Mouse (Mus musculus) lung, embryonic 16.5 days (tissue): ENCODE results near the gene Gm21885. TPM values are rescaled to one million over a fixed set of nuclear protein-coding genes. Genes with fewer than 3 reads are reported as not detected.
A peak's percentile ranks its signal among the peaks of the same experiment; 100 is the strongest.

Source experiments
- ATAC-seq: fragments of 200-750 bp; cut with Nextera tagmentation; 2 replicates; pipeline ENCODE4 v1.8.0; 2017; ENCODE audit warnings: low read depth, mild to moderate bottlenecking, moderate library complexity
- H3K27ac ChIP-seq: fragments of 300-500 bp; sonication (generic); 2 replicates; pipeline ENCODE4 v1.5.1; 2014; ENCODE audit warnings: mild to moderate bottlenecking, control low read depth, low read length
- H3K27me3 ChIP-seq: fragments of 300-500 bp; sonication (generic); 2 replicates; pipeline ENCODE4 v1.6.1; 2014; ENCODE audit warnings: low read depth, low read length, mixed read lengths; ENCODE audit not compliant: control insufficient read depth, insufficient read depth
- H3K36me3 ChIP-seq: fragments of 300-500 bp; sonication (generic); 2 replicates; pipeline ENCODE4 v1.6.1; 2014; ENCODE audit warnings: low read length; ENCODE audit not compliant: control insufficient read depth, insufficient read depth
- H3K4me1 ChIP-seq: fragments of 300-500 bp; sonication (generic); replicated peaks from 2 replicates; pipeline ENCODE4 v1.6.1; 2014; ENCODE audit warnings: low read length, mixed read lengths; ENCODE audit not compliant: control insufficient read depth, insufficient read depth
- H3K4me2 ChIP-seq: fragments of 300-500 bp; sonication (generic); 2 replicates; pipeline ENCODE4 v1.6.1; 2014; ENCODE audit warnings: low read depth, low read length, control low read depth
- H3K4me3 ChIP-seq: fragments of 300-500 bp; sonication (generic); 2 replicates; pipeline ENCODE4 v1.5.1; 2014; ENCODE audit warnings: mild to moderate bottlenecking, low read length, control low read depth
- H3K9ac ChIP-seq: fragments of 300-500 bp; sonication (generic); 2 replicates; pipeline ENCODE4 v1.6.1; 2014; ENCODE audit warnings: low read length, control low read depth
- H3K9me3 ChIP-seq: fragments of 300-500 bp; sonication (generic); 2 replicates; pipeline ENCODE4 v1.6.1; 2016; ENCODE audit warnings: low read length; ENCODE audit not compliant: control insufficient read depth
- WGBS: fragments of 180-500 bp; shearing (Covaris S2); extraction: QIAGEN DNeasy Blood & Tissue Kit; methylation state at CpG from one replicate; pipeline ENCODE4 v1.1.7; 2014; 5-methylcytosine and 5-hydroxymethylcytosine counted together
- polyA plus RNA-seq: library from polyadenylated mRNA; unstranded; fragments of >200 nt; fragmentation: Nextera tagmentation; extraction: Ambion mirVana; gene quantifications from 2 replicates; pipeline ENCODE4 v1.2.1, GENCODE M21; 2015

Gm21885 gene
- polyA plus RNA-seq, 1 experiment from 2014 or later = 0.33 TPM

DNA sequence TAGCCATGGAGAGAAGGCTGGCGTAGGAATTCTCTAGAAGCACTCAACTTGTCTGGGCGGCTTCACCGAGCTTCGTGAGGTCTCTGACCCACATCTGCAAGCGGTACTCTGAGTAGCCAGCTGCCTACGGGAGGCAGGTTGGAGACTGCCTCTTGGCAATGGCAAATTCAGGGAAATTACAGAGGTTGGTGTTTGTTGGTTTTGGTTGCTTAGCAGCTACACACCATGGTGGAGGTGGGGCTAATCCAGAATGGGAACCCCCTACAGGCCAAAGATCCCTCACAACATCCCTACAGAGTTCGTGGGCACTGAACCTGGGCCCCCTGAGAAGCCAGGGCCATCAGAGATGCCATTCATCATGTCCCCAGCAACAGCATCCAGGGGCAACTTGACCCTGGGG, 6.4 kb upstream of the Gm21885 start:
- 75% methylated on average over 7 of the region's 7 CpGs for WGBS
- Histone ChIP-seq H3K36me3 (no peaks in the 10 kb centered on the region), H3K9ac (no peak overlapping the region), H3K27ac (no peak overlapping the region), H3K4me2 (no peak overlapping the region), H3K27me3 (no peaks in the 10 kb centered on the region), H3K4me1 (no peaks in the 10 kb centered on the region; the same call in 1 of the 2 replicates), H3K9me3 (no peaks in the 10 kb centered on the region), H3K4me3 (no peak overlapping the region)
- no peak for ATAC-seq

DNA sequence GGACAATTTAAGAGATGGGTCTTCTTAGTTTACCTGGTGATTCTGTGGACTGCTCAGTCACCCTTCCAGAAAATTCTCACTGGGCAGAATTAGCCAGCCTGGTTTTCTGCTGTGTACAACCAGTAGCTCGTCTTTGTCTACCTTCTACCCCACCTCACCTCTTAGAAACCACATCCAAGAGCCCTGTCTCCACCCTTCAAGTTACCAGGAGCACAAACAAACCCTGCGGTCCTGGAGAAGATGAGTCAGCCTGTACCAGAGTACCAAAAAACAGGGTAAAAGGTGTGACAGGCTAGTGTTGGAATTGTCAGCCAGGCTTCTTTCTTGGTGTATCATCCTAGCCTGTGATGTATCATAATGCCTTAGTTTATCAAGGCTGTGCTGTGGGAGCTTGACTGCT, 6.0 kb upstream of the Gm21885 start:
- 81% methylated on average over 2 of the region's 2 CpGs for WGBS
- H3K27me3 ChIP-seq = no peaks in the 10 kb centered on the region
- no peaks in the 10 kb centered on the region; the same call in 1 of the 2 replicates for H3K4me1 ChIP-seq
- H3K27ac ChIP-seq = no peak overlapping the region
- no peak overlapping the region for H3K4me3 ChIP-seq
- H3K9me3 ChIP-seq = no peaks in the 10 kb centered on the region
- no peak for ATAC-seq
- no peak overlapping the region for H3K4me2 ChIP-seq
- no peak overlapping the region for H3K9ac ChIP-seq
- H3K36me3 ChIP-seq = no peaks in the 10 kb centered on the region

- no peak overlapping the region for H3K27ac ChIP-seq
- WGBS = 8% methylated on average over 20 of the region's 20 CpGs
- peak overlapping the region; percentile 48 for H3K4me3 ChIP-seq
- no peaks in the 10 kb centered on the region for H3K27me3 ChIP-seq
- peak; percentile 78 for ATAC-seq
- H3K36me3 ChIP-seq = no peaks in the 10 kb centered on the region
- H3K4me1 ChIP-seq = no peaks in the 10 kb centered on the region; the same call in 1 of the 2 replicates
- peak overlapping the region; percentile 62 for H3K4me2 ChIP-seq
- no peaks in the 10 kb centered on the region for H3K9me3 ChIP-seq
- H3K9ac ChIP-seq = peak overlapping the region; percentile 61
Measured at GRCm38 (mm10) chr11:94276869-94277337, 4.8 kb upstream of the Gm21885 start.

GRCm38 (mm10) chr11:94282291-94282690, 618 bp downstream of the Gm21885 start:
- no peaks in the 10 kb centered on the region for H3K9me3 ChIP-seq
- no peaks in the 10 kb centered on the region for H3K27me3 ChIP-seq
- H3K4me1 ChIP-seq = peaks cover 6% of the 10 kb centered on the region
- H3K4me3 ChIP-seq = no peak overlapping the region
- H3K4me2 ChIP-seq = no peak overlapping the region
- H3K9ac ChIP-seq = no peak overlapping the region
- no peak overlapping the region for H3K27ac ChIP-seq
- no peak for ATAC-seq
- H3K36me3 ChIP-seq = peaks cover 10% of the 10 kb centered on the region; the same call in 1 of the 2 replicates
- 52% methylated on average over 5 of the region's 5 CpGs for WGBS

GRCm38 (mm10) chr11:94283536-94284099, 1.9 kb downstream of the Gm21885 start:
- peaks cover 15% of the 10 kb centered on the region; the same call in 1 of the 2 replicates for H3K36me3 ChIP-seq
- no peak overlapping the region for H3K4me2 ChIP-seq
- no peak overlapping the region for H3K9ac ChIP-seq
- no peak overlapping the region for H3K27ac ChIP-seq
- H3K4me1 ChIP-seq = peaks cover 6% of the 10 kb centered on the region
- WGBS = 85% methylated on average over 6 of the region's 6 CpGs
- H3K27me3 ChIP-seq = no peaks in the 10 kb centered on the region
- no peak overlapping the region for H3K4me3 ChIP-seq
- H3K9me3 ChIP-seq = no peaks in the 10 kb centered on the region
- ATAC-seq = no peak

DNA sequence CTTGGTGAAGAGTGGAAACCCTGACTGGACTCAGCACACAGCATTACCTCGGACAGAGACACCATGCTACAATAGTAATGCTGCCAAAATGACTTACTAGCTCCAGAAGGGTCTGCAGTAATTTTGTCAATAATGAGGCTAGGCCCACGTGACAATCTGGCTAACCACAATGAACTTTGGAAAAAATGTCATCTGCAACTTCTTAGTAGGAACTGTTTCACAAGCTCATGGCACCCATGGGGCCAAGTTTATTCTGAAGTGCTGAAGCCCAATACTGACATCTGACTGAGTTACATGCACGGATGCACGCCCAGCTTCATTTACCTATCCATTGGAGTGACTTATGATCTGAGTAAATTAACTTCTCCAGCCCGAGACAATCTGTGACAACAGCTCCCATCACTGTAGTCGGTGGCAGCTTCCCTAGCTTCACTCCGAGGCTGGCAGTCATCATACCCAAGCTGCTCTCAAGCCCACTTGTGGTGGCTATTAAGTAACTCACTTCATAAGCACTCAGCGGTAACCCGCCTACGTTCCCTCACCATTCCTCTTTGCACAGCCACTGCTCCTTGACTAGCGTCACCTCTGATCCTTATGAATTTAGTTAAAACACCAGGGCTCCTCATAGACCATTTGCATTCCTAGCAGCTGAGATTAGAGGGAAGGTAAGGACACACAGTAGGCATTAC, 4.4 kb downstream of the Gm21885 start:
- H3K27ac ChIP-seq = no peak overlapping the region
- no peak overlapping the region for H3K4me2 ChIP-seq
- WGBS = 66% methylated on average over 11 of the region's 11 CpGs
- ATAC-seq = peak; percentile 84
- peaks cover 6% of the 10 kb centered on the region for H3K4me1 ChIP-seq
- peaks cover 21% of the 10 kb centered on the region for H3K36me3 ChIP-seq
- H3K27me3 ChIP-seq = no peaks in the 10 kb centered on the region
- H3K9ac ChIP-seq = no peak overlapping the region
- H3K9me3 ChIP-seq = no peaks in the 10 kb centered on the region
- H3K4me3 ChIP-seq = no peak overlapping the region

DNA sequence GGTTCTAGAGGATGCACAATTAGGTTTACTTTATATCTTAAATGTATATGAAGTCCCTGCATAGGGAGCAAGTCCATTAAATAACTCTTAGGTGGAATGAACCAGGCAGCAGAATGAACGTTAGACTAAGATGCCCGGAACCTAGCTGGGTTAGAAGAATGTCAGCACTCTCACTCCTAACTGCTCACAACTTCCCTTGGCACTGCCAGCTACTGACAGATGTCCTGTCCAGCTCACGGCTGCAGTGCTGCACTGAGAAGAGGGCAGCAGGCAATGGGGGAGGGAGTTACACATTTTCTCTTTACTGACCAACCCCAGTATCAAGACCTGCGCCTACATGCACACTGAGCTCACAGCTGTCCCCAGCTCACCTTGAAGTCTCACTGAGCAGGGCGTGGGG, 5.4 kb downstream of the Gm21885 start:
- 84% methylated on average over 5 of the region's 5 CpGs for WGBS
- no peak overlapping the region for H3K4me3 ChIP-seq
- H3K36me3 ChIP-seq = peaks cover 27% of the 10 kb centered on the region
- no peaks in the 10 kb centered on the region for H3K27me3 ChIP-seq
- no peak for ATAC-seq
- no peak overlapping the region for H3K9ac ChIP-seq
- no peaks in the 10 kb centered on the region for H3K9me3 ChIP-seq
- H3K27ac ChIP-seq = no peak overlapping the region
- H3K4me1 ChIP-seq = peaks cover 6% of the 10 kb centered on the region
- H3K4me2 ChIP-seq = no peak overlapping the region

DNA sequence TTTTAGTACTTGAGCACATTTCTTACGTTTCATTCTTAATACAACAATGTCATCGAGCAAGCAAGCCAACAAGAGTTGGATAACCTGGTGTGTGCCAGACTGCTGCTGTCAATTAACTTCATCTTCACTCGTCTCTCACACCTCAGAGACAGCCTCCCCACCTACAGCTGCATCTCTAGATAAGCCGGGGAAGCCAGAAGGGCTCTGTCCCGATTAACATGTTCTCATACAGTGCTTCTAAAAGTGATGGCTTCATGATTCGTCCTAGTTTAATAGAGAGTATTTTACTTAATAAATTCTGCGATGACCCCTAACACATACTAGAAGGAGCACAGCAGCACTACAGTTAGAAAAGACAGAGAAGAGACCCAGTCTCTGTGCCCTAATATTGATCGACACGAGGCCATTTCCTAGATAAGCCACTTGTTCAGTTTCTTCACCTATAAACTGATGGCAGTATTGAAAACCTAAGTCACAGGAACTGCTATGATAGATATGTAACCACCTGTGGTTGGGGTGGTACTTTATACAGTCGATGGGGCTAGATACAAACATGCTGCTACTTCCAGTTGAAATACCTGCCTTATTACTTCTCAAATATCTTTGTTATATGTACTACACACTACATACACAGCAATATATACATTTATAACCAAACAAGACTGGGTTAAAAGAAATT, 8.5 kb downstream of the Gm21885 start:
- H3K9me3 ChIP-seq = no peaks in the 10 kb centered on the region
- ATAC-seq = no peak
- no peak overlapping the region for H3K27ac ChIP-seq
- no peak overlapping the region for H3K4me2 ChIP-seq
- H3K27me3 ChIP-seq = no peaks in the 10 kb centered on the region
- 83% methylated on average over 10 of the region's 10 CpGs for WGBS
- peaks cover 6% of the 10 kb centered on the region for H3K4me1 ChIP-seq
- no peak overlapping the region for H3K4me3 ChIP-seq
- H3K9ac ChIP-seq = no peak overlapping the region
- peaks cover 40% of the 10 kb centered on the region for H3K36me3 ChIP-seq
